Mouse (Mus musculus) ES-Bruce4 (cell line): ENCODE measurements around the gene Dnajc6. TPM values are rescaled to one million over a fixed set of nuclear protein-coding genes. Genes with fewer than 3 reads are reported as not detected.

ENCODE experiments used
- H3K27ac ChIP-seq: 2 replicates; pipeline ENCODE4 v1.5.1; 2012; ENCODE audit warnings: low read length, inconsistent platforms; ENCODE audit not compliant: insufficient read depth
- H3K27me3 ChIP-seq: 2 replicates; pipeline ENCODE4 v1.6.1; 2012; ENCODE audit warnings: mild to moderate bottlenecking, low read length, inconsistent platforms; ENCODE audit not compliant: control insufficient read depth, poor library complexity, insufficient read depth, severe bottlenecking
- H3K36me3 ChIP-seq: 2 replicates; pipeline ENCODE4 v1.6.1; 2012; ENCODE audit warnings: inconsistent platforms, mild to moderate bottlenecking, low read length, moderate library complexity; ENCODE audit not compliant: control insufficient read depth, poor library complexity, insufficient read depth, severe bottlenecking
- H3K4me1 ChIP-seq: one replicate; pipeline ENCODE4 v1.8.1; 2011; ENCODE audit warnings: low read length; ENCODE audit not compliant: control insufficient read depth, insufficient read depth
- H3K4me3 ChIP-seq: 2 replicates; pipeline ENCODE4 v1.5.1; 2011; ENCODE audit warnings: low read depth, mild to moderate bottlenecking, low read length
- H3K9ac ChIP-seq: 2 replicates; pipeline ENCODE4 v1.6.1; 2012; ENCODE audit warnings: low read depth, mild to moderate bottlenecking, inconsistent platforms; ENCODE audit not compliant: poor library complexity, severe bottlenecking
- H3K9me3 ChIP-seq: replicated peaks from 2 replicates; pipeline ENCODE4 v1.6.1; 2012; ENCODE audit warnings: mild to moderate bottlenecking, low read length, inconsistent platforms; ENCODE audit not compliant: control insufficient read depth, poor library complexity, insufficient read depth, severe bottlenecking
- CTCF ChIP-seq: IDR thresholded peaks from one replicate; pipeline ENCODE4 v1.8.1; 2011; ENCODE audit warnings: low read depth, low read length
- EP300 ChIP-seq: IDR thresholded peaks from 2 replicates; pipeline ENCODE4 v1.6.1; 2011; ENCODE audit warnings: low read depth, low read length; ENCODE audit not compliant: insufficient read depth
- POLR2A ChIP-seq: IDR thresholded peaks from one replicate; pipeline ENCODE4 v1.8.1; 2011; ENCODE audit warnings: low read length; ENCODE audit not compliant: insufficient read depth
- polyA plus RNA-seq: library from polyadenylated mRNA; stranded (reverse); fragments of >200 nt; gene quantifications from 2 replicates; pipeline ENCODE4 v1.2.4, GENCODE M21; 2011; ENCODE audit warnings: low read depth; ENCODE audit not compliant: missing spikeins, insufficient read depth, insufficient read length

Gene Dnajc6
- polyA plus RNA-seq, 1 experiment: 15.5 TPM

DNA sequence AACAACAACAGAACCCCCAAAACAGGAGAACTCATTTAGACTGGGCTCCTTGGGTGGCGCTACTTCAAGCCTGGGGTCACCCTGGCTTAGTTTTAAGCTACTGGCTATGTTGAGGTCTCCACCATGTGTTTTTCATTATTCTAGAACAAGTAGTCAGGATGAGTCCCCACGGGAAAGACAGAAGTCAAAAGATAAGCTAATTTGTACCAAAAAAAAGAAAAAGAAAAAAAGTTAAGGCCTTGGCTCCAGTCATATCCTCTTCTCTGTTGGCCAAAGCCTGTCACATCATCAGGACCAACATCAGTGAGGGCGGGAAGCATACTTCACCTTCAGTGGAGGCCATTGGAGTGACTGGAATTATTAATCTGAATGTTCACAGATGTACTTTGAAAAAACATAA, 188.4 kb downstream of the Dnajc6 start:
- Histone ChIP-seq H3K4me1 (no peaks in the 10 kb centered on the region), H3K9me3 (no peaks in the 10 kb centered on the region), H3K27me3 (no peaks in the 10 kb centered on the region), H3K27ac (no peak overlapping the region), H3K36me3 (no peaks in the 10 kb centered on the region), H3K4me3 (no peak overlapping the region), H3K9ac (no peak overlapping the region)
- TF ChIP-seq CTCF (no peak), POLR2A (no peak), EP300 (no peak)

- no peak overlapping the region for H3K9ac ChIP-seq
- H3K4me1 ChIP-seq: no peaks in the 10 kb centered on the region
- H3K27me3 ChIP-seq: no peaks in the 10 kb centered on the region
- TF ChIP-seq CTCF (no peak), POLR2A (no peak), EP300 (no peak)
- no peak overlapping the region for H3K27ac ChIP-seq
- H3K4me3 ChIP-seq: no peak overlapping the region
- no peaks in the 10 kb centered on the region for H3K36me3 ChIP-seq
- H3K9me3 ChIP-seq: no peaks in the 10 kb centered on the region
Measured at GRCm38 (mm10) chr4:101686227-101686810, 189.9 kb downstream of the Dnajc6 start.

- TF ChIP-seq POLR2A (no peak), EP300 (no peak), CTCF (no peak)
- H3K4me1 ChIP-seq: no peaks in the 10 kb centered on the region
Measured at GRCm38 (mm10) chr4:101689241-101689640, 192.8 kb downstream of the Dnajc6 start.

GRCm38 (mm10) chr4:101689645-101690044, 193.2 kb downstream of the Dnajc6 start:
- H3K4me1 ChIP-seq: no peaks in the 10 kb centered on the region
- no peak overlapping the region for H3K27ac ChIP-seq
- H3K36me3 ChIP-seq: no peaks in the 10 kb centered on the region
- no peak overlapping the region for H3K4me3 ChIP-seq
- no peaks in the 10 kb centered on the region for H3K9me3 ChIP-seq
- TF ChIP-seq POLR2A (no peak), CTCF (no peak), EP300 (no peak)
- H3K9ac ChIP-seq: no peak overlapping the region
- H3K27me3 ChIP-seq: no peaks in the 10 kb centered on the region

More at GRCm38 (mm10) chr4:101689241-101689640, 192.8 kb downstream of the Dnajc6 start:
- Histone ChIP-seq H3K4me3 (no peak overlapping the region), H3K9ac (no peak overlapping the region), H3K27ac (no peak overlapping the region), H3K9me3 (no peaks in the 10 kb centered on the region), H3K36me3 (no peaks in the 10 kb centered on the region), H3K27me3 (no peaks in the 10 kb centered on the region)

Other genes starting within 250 kb of the Dnajc6 start
- 55.9 and 57.3 TPM in 2 replicates for gene Jak1, start 231.4 kb upstream of the Dnajc6 start, polyA plus RNA-seq
- 61.4 and 62.7 TPM in 2 replicates for gene Ak4, start 77.4 kb upstream of the Dnajc6 start, polyA plus RNA-seq
- 57.7 and 59.1 TPM in 2 replicates for gene Leprot, start 151.1 kb downstream of the Dnajc6 start, polyA plus RNA-seq
- gene Lepr, start 220.8 kb downstream of the Dnajc6 start, polyA plus RNA-seq: 1.6 and 1.7 TPM in 2 replicates